Mouse (Mus musculus) lung, postnatal 0 days (tissue): ENCODE measurements at regions not wholly inside any gene's neighbourhood (a gene's known extent, or its start where the extent isn't known, plus 50 kb on each side); places are given as distances from the start of the nearest gene placed in this dataset.

Experiments
- CTCF ChIP-seq: IDR thresholded peaks from 2 replicates; pipeline ENCODE4 v1.5.1; 2016; ENCODE audit warnings: antibody characterized with exemption, mild to moderate bottlenecking
- EP300 ChIP-seq: IDR thresholded peaks from 2 replicates; pipeline ENCODE4 v1.6.1; 2016; ENCODE audit warnings: antibody characterized with exemption, mild to moderate bottlenecking, control low read depth

- TF ChIP-seq CTCF (no peak), EP300 (no peak)
These were observed 83.9 kb upstream of the Vash1 start for GRCm38 (mm10) chr12:86594647-86595046.
